Mouse (Mus musculus) adrenal gland, postnatal 36 days (tissue): ENCODE data around the gene Galnt6. TPM values are rescaled to one million over a fixed set of nuclear protein-coding genes. Genes with fewer than 3 reads are reported as not detected.

ENCODE experiments used
- DNase-seq, 2 experiments: peaks; one replicate each; pipeline ENCODE4 v3.0.0; 2021; ENCODE audit warnings: mixed read lengths in 1 of 2
- total RNA-seq, 2 experiments: library from RNA; stranded (reverse); gene quantifications; 2 replicates each; pipeline ENCODE4 v1.2.3; 2021

Gene Galnt6
- total RNA-seq, 2 experiments from 2014 or later = 4.1 to 5.9 TPM

DNA sequence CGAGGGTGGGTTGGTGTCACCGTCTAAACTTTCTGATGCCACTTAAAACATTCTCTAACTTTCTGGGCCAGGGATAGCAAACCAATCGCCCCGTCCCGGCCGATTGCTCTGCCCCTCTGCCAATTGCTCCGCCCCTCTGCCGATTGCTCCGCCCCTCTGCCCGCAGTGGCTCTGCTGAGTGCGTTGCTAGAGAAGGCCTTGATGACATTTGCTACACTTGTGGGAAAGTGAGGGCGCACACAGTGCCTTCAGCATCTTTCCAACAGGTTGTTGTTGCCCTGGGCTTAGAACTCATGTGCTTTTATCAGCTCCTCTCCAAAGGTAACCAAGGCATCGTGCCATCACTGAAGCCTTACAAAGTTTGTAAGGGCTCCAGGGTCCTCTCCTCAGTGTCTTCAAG lies 43.9 kb downstream of the Galnt6 start:
- DNase-seq = peak; percentile 37 to 38

DNA sequence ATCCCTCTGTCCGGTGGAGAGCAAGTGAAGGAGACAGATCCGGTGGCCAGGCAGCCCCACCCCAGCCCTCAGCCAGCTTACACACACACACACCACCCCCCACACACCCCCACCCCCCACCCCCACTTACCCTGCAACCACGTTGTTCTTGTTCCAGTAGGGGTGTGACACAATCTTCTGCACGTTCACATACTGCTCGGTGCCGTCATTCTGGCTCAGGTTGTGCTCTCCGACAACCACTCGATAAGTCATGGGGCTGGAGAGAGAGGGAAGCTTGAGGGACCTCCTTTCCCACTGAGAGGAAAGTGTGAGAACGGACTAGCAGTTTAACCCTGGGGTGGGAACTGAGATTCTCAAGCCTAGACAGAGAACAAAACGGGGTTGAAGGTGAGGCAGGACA lies 44.7 kb downstream of the Galnt6 start:
- DNase-seq = no peak

DNA sequence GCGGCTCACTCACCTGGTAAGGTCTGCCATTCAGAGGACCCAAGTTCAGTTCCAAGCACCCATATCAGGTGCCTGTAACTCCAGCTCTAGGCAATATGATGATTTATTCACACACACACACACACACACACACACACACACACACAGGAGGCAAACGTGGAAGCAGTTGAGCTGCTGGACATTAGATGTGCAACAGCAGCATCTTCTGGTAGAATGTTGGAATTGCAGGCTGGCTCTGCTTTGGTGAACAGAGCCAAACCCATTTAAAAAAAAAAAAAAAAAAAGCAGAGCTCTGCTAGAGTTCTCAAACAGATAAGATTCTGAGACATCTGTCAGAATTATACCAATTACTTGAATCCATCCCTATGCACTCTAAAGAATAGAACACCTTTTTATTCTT lies 46.1 kb downstream of the Galnt6 start:
- DNase-seq = peak; percentile 78 to 84

DNA sequence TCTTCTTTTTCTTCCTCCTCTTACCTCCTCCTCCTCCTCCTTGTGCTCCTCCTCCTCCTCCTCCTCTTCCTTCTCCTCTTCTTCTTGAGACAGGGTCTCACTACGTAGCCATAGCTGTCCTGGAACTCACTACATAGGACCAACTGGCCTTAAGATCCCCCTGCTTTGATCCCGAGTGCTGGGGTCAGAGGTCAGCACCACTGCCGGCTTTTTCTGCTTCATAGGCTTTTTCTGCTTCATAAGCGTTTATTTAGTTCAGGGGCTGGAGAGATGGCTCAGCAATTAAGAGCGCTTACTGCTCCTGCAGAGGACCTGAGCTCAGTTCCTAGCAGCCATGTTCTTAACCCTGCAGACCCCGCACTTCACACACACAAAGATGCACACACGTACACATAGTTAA lies 47.4 kb downstream of the Galnt6 start:
- DNase-seq = no peak

DNA sequence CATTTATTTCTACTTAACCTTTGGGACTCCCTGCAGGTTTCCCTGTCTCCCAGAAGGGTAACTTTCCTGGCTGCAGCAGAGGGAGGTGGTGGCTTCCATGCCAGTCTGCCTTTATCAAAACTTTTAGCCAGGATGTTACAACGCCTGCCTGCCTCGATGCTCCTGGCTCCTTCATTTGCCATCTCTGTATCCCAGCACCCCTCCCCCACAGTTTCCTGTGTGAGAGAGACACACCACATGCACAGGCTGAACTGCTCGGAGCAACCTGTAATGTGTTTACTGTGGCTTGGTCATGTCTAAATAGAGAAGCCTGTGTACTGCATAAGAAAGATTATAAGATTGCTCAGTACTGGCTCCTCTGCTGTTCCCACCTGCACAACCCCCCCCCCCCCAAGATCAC lies 48.8 kb downstream of the Galnt6 start:
- no peak for DNase-seq

DNA sequence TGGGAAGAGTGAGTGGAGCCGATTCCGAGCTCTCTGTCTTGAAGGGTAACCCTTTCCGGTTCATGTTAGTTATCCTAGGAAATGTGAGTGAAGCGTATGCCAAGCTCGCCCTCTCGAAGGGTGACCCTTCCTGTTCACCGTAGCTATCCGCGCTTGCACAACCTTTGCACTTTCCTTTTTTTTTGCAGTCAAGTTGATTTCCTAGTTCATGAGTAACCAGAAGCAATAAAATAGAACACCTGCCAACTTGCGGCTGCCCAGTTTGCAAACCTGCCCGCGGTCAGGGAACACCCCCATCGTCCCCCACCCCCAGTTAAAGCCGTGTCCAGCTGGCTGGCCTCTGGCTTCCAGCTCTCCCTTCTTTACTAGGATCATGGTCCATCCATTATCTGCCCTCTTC lies 50.2 kb downstream of the Galnt6 start:
- DNase-seq = no peak

DNA sequence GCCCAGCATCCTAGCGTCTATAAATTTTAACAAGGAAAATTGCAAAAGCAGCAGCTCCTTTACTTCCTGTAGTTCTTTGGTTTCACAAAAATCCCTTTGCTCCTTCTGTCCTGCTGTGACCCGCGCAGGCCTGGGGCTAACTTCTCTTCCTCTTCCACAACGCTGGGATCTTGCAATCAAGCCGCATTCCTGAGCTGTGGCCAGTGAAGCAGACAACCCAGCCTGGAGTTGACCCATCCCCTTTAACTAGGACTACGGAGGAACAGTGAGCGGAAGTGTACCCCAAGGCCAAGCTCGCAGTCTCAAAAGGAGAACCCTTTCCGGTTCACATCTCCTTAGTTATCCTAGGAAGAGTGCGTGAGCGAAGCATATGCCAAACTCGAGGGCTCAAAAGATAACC lies 50.6 kb downstream of the Galnt6 start:
- DNase-seq = no peak

DNA sequence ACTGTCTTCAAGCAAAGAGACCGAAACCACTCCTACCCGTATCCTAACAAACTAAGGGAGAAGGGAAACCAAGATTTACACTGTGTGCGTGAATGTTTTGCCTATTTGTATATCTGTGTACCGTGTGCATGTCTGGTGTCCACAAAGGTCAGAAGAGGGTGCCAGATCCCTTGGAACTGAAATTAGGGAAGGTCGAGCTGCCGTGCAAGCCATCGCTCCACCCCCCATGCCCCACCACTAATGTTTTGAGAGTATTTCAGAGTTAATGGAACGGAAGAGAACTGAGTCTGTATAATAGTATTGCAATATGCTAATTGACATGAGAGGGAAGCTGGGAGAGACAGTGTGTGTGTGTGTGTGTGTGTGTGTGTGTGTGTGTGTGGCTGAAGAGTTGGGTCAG lies 51.5 kb downstream of the Galnt6 start:
- DNase-seq = no peak

DNA sequence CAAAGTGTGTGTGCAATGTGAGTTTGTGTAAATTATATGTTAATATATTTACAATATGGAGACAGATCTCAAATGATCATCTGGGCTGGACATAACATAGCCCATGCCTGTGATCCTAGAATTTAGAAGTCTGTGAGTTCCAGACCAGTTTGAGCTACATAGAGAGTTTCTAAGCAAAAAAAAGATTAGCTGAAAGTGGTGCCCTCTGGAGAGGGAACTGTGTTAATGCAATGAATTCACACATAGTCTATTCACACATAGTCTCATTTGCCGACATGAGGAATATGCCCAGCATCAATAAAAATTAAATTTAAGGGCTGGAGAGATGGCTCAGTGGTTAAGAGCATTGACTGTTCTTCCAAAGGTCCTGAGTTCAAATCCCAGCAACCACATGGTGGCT lies 52.7 kb downstream of the Galnt6 start:
- DNase-seq = no peak

DNA sequence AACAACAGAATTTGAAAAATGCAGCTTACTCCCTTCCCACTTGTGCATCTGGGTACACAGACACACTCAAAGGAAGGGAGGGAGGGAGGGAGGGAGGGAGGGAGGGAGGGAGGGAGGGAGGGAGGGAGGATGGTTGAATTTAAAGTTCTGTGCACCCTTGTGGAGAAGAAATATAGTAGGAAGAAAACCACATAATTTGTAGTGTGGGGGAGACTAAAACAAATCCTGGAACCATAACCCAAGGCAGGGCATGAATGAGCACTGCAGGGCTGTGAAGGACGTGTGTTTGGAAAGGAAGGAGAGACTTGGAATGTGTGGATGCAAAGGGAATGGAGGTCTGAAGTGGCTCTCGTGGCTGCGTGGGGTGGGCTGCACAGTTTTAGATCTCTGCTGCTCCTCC lies 53.7 kb downstream of the Galnt6 start:
- no peak for DNase-seq

DNA sequence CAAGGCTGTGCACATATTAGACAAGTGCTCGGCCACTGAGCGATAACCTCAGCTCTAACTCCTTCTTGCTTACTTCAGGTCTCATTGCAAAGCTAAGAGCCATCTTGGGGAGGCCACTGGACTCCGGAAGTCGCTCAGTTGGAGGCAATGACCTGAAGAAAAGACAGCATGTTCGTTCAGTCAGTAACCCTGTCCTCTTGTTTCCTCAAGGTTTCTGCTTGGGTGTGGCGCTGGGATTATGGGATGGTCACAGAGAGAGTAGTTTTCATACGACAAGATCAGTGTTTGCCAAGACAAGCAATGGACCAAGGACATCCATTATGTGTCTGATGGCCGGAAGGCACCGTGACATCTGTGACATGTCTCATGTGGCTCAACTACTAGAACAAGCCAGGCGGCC lies 54.6 kb downstream of the Galnt6 start:
- DNase-seq = no peak

DNA sequence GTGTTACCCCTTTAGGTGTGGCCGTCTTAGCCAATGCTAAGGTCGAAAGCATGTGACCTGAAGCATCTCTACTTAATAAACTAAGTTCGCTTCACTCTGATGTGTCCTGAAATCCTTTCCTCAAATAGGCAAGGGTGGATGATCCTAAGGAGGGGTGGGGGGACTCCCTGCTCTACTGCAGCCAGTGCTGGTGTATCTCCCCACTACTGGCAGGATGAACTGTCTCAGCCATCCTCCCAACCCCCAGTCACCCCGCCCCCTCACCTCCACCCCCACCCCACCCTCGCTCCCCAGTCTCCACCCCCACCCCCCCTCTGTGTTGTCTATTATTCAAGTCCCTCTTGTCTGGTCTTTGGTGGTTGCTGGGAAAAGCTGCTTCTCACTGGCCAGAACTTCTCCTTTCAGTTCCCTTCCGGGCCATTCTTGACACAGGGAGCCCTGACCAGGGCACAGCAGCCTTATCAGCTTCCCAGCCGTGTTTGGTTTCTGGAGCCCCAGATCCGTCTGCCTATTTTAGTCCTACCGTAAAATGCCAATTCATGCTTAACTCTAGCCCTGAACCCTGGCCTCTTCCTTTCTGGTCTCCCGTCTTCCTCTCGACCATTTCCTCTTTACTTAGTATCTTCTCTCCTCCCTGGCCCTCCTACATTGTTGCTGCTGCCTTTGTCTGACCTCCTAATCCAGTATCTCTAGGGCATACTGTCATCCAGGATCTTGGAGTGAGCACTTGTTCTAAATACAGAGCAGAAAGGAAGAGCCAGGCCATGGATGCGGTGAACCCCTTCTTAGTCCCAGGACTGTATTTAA lies 55.4 kb downstream of the Galnt6 start:
- no peak for DNase-seq

DNA sequence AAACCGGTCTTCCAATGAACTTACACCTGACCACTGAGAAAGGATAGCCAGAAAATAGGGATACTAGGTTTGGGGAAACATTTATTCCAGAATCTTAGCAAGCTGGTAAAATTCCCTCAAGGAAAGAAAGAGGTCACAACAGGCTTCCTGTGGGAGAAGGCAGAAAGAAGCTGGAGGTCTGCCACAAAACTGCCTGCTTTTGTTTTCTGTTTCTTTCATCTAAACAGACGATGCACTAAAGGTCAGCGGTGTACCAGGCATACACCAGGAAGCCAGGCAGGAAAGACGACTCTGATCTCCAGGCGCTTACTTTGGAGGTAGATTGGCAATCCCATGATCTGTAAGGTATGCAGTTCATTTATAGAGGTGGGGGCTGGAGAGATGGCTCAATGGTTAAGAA lies 58.3 kb downstream of the Galnt6 start:
- DNase-seq = peak in 1 of 2 experiments; percentile 51

DNA sequence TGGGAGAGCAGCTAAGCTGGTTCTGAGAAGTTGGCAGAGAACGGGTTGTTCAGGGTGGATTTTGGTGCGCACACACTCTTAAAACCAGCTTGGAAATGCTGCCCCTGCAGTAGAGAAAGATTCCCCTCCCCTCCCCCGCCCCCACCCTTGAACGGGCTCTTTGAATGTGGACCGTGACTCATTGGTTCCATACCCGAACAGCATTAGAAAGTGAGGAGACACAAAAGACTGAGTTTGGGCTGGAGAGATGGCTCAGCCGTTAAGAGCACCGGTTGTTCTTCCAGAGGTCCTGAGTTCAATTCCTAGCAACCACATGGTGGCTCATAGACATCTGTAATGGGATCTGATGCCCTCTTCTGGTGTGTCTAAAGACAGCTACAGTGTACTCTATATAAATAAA lies 59.2 kb downstream of the Galnt6 start:
- DNase-seq = no peak

DNA sequence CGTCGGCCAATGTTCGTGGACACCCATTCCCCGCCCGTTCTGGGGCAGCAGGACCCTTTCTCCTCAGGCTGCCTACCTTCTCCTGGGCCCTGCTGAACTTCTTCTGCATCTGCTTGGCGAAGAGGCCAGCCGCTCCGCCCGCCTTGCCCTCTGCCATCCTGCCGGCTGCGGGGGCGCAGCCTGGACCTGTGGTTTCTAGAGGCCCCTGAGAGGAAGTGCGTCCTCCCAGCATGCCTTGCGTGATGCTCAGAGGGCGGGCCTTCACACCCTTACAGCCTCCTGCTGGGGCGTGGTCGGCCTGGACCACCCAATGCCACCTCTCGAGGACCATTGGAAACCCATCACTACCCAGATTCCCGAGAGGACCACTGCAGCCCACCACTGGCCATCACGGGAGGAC lies 59.8 kb downstream of the Galnt6 start, which contains the start of gene Bin2:
TSS of gene Bin2 (minus strand) at position 217 of the 400 bp plus-strand sequence.
- DNase-seq = peak; percentile 28 to 53

DNA sequence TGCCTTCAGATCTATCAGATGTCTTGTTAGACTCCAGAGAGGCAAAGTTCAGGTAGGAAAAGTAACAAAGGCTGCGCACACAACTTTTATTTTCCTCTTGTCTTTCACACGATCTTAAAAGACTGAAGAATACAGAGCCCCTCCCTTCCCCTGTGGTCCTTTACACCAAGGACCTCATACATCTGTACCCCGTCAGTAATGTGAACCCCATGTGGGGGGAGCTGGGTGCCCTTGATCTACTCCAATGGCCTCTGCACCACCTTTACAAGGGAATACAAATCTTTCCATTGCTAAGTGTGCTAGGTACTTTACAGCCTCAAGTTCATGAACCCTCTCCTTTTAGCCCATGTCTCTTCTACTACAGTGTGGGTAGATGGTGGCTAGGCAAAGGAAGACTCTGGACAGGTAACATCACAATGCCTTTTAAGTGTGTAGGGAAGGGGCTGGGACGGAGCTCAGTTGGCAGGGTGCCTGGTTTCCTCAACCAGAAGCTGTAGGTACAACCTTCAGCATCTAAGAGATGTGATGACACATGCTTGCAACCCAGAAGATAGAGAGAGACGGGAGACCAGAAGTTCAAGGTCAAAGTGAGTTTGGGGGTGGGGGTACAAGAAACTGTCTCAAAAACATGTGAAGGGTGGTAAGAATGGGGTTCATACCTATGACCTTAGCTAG lies 61.2 kb downstream of the Galnt6 start:
- no peak for DNase-seq

DNA sequence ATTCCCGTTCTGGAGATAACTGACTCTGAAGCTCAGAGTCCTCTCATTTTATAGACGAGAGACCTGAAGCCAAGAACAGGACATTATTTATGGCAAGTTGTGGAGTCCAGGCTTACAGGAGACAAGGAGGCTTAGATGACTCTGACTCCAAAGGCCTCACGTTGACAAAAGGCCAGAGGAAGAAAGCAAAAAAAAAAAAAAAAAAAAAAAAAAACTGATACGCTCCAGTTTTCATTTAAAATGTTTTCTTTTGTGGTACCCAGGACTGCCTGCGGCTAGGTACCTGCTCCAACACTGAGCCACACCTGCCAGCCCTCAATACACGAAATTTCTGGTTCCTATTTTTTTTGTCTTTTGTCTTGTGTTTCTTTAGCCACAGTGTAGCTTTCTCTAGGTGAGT lies 61.8 kb downstream of the Galnt6 start:
- DNase-seq = no peak

DNA sequence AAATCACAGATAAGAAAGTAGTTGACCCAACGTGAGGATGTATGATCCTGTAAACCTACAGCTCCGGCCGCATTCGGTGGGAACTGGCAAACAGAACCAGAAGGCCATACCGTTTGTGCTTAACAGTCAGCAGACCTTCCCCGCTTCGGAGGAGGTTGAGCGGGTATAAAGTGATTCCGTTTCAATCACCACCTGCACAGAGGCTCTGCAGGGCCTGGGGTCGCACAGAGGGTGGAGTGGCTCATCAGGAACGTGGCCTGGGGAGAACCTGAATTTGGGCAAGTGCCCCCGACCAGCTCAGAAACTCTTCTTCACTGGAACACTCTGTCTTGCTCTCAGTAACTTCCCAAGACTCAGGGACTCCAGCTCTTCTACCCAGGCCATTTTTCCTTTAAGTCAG lies 62.3 kb downstream of the Galnt6 start:
- no peak for DNase-seq

DNA sequence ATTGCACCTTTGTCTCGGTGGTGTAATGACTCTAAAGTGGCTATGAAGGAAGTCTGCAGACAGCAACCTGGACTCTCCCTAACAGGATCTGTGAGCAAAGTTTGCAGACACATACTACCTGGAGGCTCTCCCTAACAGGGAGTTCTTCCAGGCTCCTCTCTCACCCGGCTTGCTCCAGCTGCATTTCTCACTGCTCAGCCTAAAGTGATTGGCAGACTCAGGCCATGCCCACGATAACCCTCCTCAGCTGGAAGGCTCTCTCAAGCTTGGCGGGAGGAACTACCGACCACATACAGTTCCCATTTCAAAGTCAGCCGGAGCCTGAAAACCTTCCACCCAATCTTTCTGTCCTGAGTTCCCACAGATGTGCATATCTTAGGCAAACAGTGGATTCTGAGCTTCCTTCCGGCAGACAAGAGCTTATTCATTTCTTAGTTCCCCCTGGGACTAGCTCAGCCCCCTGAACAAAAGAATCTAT lies 62.9 kb downstream of the Galnt6 start:
- no peak for DNase-seq

DNA sequence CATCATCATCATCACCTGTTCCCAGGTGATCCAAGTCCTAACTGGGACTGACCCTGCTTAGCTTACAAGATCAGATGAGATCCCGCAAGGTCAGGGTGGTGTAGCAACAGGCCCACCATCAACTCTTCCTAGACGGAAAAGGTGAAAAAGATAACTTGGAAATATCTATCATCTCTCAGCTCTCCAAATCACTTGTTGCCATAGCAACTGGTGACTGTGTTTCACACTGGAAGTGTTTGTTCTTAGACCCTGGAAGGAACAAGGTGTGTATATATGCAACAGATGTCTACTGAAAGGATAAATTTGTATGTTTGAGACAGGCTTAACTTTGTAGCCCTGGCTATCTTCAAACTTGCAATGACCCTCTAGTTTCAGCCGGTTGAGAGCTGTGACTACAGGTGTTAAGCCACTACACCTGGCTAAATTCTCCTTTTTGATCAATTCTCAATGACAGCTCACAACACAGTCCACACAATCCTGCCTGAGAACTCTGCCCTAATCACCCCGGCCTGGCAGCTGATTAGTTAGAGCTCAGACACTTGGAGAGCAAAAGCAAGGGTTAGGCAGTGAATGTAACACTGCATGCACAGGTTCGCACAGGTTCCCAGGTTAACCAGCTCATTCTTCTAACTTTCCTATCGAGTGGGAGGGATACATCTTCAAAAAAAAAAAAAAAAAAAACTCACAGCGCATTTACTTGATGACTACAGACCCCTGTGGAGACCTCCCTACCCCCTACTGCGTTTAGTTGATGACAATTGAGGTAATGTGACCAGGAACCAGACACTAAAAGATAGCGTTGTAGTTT lies 63.6 kb downstream of the Galnt6 start:
- no peak for DNase-seq

DNA sequence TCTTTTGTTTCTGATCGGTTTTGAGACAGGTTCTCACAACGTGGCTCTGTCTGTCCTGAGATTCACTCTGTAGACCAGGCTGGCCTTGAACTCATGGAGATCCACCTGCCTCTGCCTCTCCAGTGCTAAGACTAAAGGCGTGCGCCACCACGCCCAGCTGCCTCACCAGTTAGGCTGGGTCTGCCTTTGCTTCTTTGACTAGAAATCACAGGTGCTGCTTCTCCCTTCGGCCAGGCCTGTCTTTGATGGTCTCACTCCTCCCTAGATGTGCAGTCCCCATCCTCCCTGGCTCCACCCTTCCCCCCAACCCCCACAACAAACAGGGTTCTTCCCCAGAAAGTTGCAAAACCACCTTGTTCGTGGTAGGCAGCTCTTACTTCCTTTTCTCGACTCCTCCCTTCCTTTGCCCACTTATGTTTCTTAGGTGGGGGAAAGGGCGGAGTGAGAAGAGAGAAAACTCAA lies 64.3 kb downstream of the Galnt6 start:
- no peak for DNase-seq

DNA sequence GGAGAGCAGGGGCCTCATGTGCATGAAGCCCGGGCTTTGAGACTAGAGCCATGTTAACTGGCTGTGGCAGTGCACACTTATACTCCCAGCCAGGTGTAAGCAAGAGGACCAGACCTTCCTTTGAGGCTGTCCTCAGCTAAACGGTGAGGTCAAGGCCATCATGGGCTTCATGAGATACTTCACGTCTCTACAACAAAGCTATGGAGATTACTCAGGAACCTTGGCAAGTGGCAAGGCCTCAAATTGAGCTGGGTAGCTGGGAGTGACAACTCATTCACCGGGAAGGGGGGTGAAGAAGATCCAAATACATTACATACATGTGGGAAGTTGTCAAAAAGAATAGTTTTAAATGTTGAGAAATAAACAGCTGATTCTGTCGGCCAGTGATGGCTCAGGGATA lies 68.4 kb downstream of the Galnt6 start:
- peak; percentile 38 to 47 for DNase-seq

DNA sequence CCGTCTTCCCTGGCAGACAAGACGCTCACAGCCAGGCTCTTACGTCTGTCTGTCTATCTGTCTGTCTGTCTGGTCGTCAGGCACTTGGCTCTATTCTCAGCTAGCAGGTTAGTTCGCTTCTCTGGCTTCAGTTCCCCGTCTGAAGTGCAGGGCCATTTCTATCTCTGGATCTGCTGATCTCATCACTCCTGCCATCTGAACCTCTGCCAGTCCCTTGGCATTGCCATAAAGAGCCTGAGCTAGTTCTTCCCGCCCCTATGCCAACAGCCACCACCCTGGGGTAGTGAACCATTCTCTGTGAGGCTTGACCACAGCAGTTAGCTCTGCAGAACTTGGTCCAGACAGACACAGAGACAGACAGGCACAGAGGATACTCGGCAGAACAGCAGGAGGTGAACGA lies 68.9 kb downstream of the Galnt6 start:
- DNase-seq = peak; percentile 62
